Mouse (Mus musculus) myocyte (in vitro differentiated cells): ENCODE results near the gene Rnf220. TPM values are rescaled to one million over a fixed set of nuclear protein-coding genes. Genes with fewer than 3 reads are reported as not detected.
A peak's percentile ranks its signal among the peaks of the same experiment; 100 is the strongest.

Source experiments
- H3K27me3 ChIP-seq: one replicate; pipeline ENCODE4 v1.6.1; 2011; ENCODE audit not compliant: control insufficient read depth, insufficient read depth, insufficient read length
- H3K36me3 ChIP-seq: one replicate; pipeline ENCODE4 v1.6.1; 2011; ENCODE audit not compliant: control insufficient read depth, insufficient read depth
- H3K4me2 ChIP-seq: one replicate; pipeline ENCODE4 v1.6.1; 2011; ENCODE audit warnings: low read depth, control low read depth
- H3K4me3 ChIP-seq: one replicate; pipeline ENCODE4 v1.5.1; 2011; ENCODE audit warnings: mild to moderate bottlenecking, control low read depth, moderate library complexity
- H3K79me2 ChIP-seq: one replicate; pipeline ENCODE4 v1.6.1; 2011; ENCODE audit not compliant: control insufficient read depth, insufficient read depth
- H3ac ChIP-seq: one replicate; pipeline ENCODE4 v1.6.1; 2011; ENCODE audit not compliant: control insufficient read depth, insufficient read length
- CEBPB ChIP-seq: IDR thresholded peaks from 2 replicates; pipeline ENCODE4 v1.6.1; 2011; ENCODE audit warnings: mild to moderate bottlenecking, moderate library complexity; ENCODE audit not compliant: poor library complexity, insufficient read depth, severe bottlenecking
- E2F4 ChIP-seq: IDR thresholded peaks from one replicate; pipeline ENCODE4 v1.6.1; 2011; ENCODE audit warnings: mild to moderate bottlenecking, control low read depth, moderate library complexity; ENCODE audit not compliant: insufficient read depth
- MAX ChIP-seq: IDR thresholded peaks from one replicate; pipeline ENCODE4 v1.6.1; 2011; ENCODE audit warnings: low read depth, mild to moderate bottlenecking, control low read depth
- MYOD1 ChIP-seq, 3 experiments: IDR thresholded peaks; one replicate each; pipeline ENCODE4 v1.6.1; 2011; ENCODE audit warnings: control low read depth in 2 of 3, low read depth in 2 of 3, mild to moderate bottlenecking in 2 of 3, moderate library complexity in 1 of 3; ENCODE audit not compliant: insufficient read length in 2 of 3, control insufficient read depth in 1 of 3
- MYOG ChIP-seq, 3 experiments: IDR thresholded peaks; one replicate each; pipeline ENCODE4 v1.6.1; 2011; ENCODE audit warnings: control low read depth in 2 of 3, low read depth in 2 of 3, mild to moderate bottlenecking in 2 of 3; ENCODE audit not compliant: insufficient read length in 2 of 3, control insufficient read depth in 1 of 3, insufficient read depth in 1 of 3
- POLR2A ChIP-seq: IDR thresholded peaks from one replicate; pipeline ENCODE4 v1.6.1; 2011; ENCODE audit warnings: low read depth, mild to moderate bottlenecking, control low read depth, moderate library complexity; ENCODE audit not compliant: insufficient read length
- POLR2AphosphoS2 ChIP-seq: IDR thresholded peaks from one replicate; pipeline ENCODE4 v1.6.1; 2011; ENCODE audit warnings: low read depth, control low read depth; ENCODE audit not compliant: insufficient read length
- REST ChIP-seq: IDR thresholded peaks from one replicate; pipeline ENCODE4 v1.6.1; 2011; ENCODE audit warnings: mild to moderate bottlenecking, control low read depth, moderate library complexity; ENCODE audit not compliant: insufficient read depth, insufficient read length
- SRF ChIP-seq: IDR thresholded peaks from one replicate; pipeline ENCODE4 v1.6.1; 2011; ENCODE audit warnings: low read depth; ENCODE audit not compliant: control insufficient read depth, insufficient read length
- TCF12 ChIP-seq: IDR thresholded peaks from one replicate; pipeline ENCODE4 v1.6.1; 2011; ENCODE audit warnings: mild to moderate bottlenecking, control low read depth; ENCODE audit not compliant: poor library complexity, insufficient read depth, severe bottlenecking
- TCF3 ChIP-seq: IDR thresholded peaks from one replicate; pipeline ENCODE4 v1.6.1; 2011; ENCODE audit warnings: low read depth, control low read depth; ENCODE audit not compliant: insufficient read length
- USF1 ChIP-seq: IDR thresholded peaks from one replicate; pipeline ENCODE4 v1.6.1; 2011; ENCODE audit warnings: low read depth, mild to moderate bottlenecking, control low read depth, moderate library complexity
- polyA plus RNA-seq: library from polyadenylated mRNA; unstranded; fragments of >200 nt; fragmentation: generic; extraction: Trizol; gene quantifications from one replicate; pipeline ENCODE4 v1.2.1, GENCODE M21; 2012; ENCODE audit warnings: missing spikeins

Gene Rnf220
- polyA plus RNA-seq, 1 experiment: 60.4 TPM

GRCm38 (mm10) chr4:117473985-117474354 is 22.9 kb downstream of the Rnf220 start:
- H3K36me3 ChIP-seq: no peaks in the 10 kb centered on the region
- TF ChIP-seq E2F4 (no peak), MYOD1 (IDR thresholded peaks at IDR 0.05; ENCODE audit: control insufficient read depth in 1 of 3, insufficient read length in 2 of 3, low read depth in 2 of 3) (no peak), REST (no peak), CEBPB (no peak), USF1 (no peak), TCF12 (no peak), MYOG (IDR thresholded peaks at IDR 0.05; ENCODE audit: control insufficient read depth in 1 of 3, insufficient read depth in 1 of 3, insufficient read length in 2 of 3, low read depth in 2 of 3) (no peak), TCF3 (no peak), SRF (no peak), POLR2AphosphoS2 (no peak), POLR2A (no peak), MAX (no peak)
- H3ac ChIP-seq: no peak overlapping the region
- H3K27me3 ChIP-seq: peaks cover 51% of the 10 kb centered on the region
- no peak overlapping the region for H3K4me3 ChIP-seq
- H3K79me2 ChIP-seq: no peaks in the 10 kb centered on the region
- no peak overlapping the region for H3K4me2 ChIP-seq

GRCm38 (mm10) chr4:117473291-117473984 is 23.4 kb downstream of the Rnf220 start:
- H3K36me3 ChIP-seq: no peaks in the 10 kb centered on the region
- H3ac ChIP-seq: no peak overlapping the region
- no peak overlapping the region for H3K4me3 ChIP-seq
- TF ChIP-seq E2F4 (no peak), POLR2A (no peak), MYOD1 (IDR thresholded peaks at IDR 0.05; ENCODE audit: control insufficient read depth in 1 of 3, insufficient read length in 2 of 3, low read depth in 2 of 3) (no peak), CEBPB (no peak), MYOG (IDR thresholded peaks at IDR 0.05; ENCODE audit: control insufficient read depth in 1 of 3, insufficient read depth in 1 of 3, insufficient read length in 2 of 3, low read depth in 2 of 3) (no peak), SRF (no peak), POLR2AphosphoS2 (no peak), TCF12 (no peak), REST (no peak), MAX (no peak), TCF3 (no peak), USF1 (no peak)
- peaks cover 46% of the 10 kb centered on the region for H3K27me3 ChIP-seq
- peak overlapping the region; percentile 18 for H3K4me2 ChIP-seq
- no peaks in the 10 kb centered on the region for H3K79me2 ChIP-seq

- Histone ChIP-seq H3K79me2 (no peaks in the 10 kb centered on the region), H3K4me2 (no peak overlapping the region), H3K27me3 (peaks cover 17% of the 10 kb centered on the region), H3ac (no peak overlapping the region), H3K4me3 (no peak overlapping the region), H3K36me3 (no peaks in the 10 kb centered on the region)
- TF ChIP-seq TCF12: no peak
- TF ChIP-seq MAX: no peak
- no peak for TF ChIP-seq POLR2A
- TF ChIP-seq MYOG (IDR thresholded peaks at IDR 0.05; ENCODE audit: control insufficient read depth in 1 of 3, insufficient read depth in 1 of 3, insufficient read length in 2 of 3, low read depth in 2 of 3): no peak
- no peak for TF ChIP-seq POLR2AphosphoS2
- no peak for TF ChIP-seq USF1
- TF ChIP-seq CEBPB: no peak
- no peak for TF ChIP-seq TCF3
- no peak for TF ChIP-seq MYOD1 (IDR thresholded peaks at IDR 0.05; ENCODE audit: control insufficient read depth in 1 of 3, insufficient read length in 2 of 3, low read depth in 2 of 3)
- TF ChIP-seq SRF: no peak
- TF ChIP-seq REST: no peak
- no peak for TF ChIP-seq E2F4
Observed at GRCm38 (mm10) chr4:117469471-117469870, 27.4 kb downstream of the Rnf220 start.

GRCm38 (mm10) chr4:117467936-117468335 is 28.9 kb downstream of the Rnf220 start:
- H3ac ChIP-seq: no peak overlapping the region
- peaks cover 7% of the 10 kb centered on the region for H3K27me3 ChIP-seq
- TF ChIP-seq CEBPB (no peak), REST (no peak), SRF (no peak), TCF3 (no peak), MAX (no peak), USF1 (no peak), E2F4 (no peak)
- H3K79me2 ChIP-seq: no peaks in the 10 kb centered on the region
- no peaks in the 10 kb centered on the region for H3K36me3 ChIP-seq
- no peak overlapping the region for H3K4me2 ChIP-seq
- H3K4me3 ChIP-seq: no peak overlapping the region

GRCm38 (mm10) chr4:117449151-117449550 is 47.7 kb downstream of the Rnf220 start:
- Histone ChIP-seq H3K27me3 (peaks cover 38% of the 10 kb centered on the region), H3K4me2 (no peak overlapping the region), H3K4me3 (no peak overlapping the region), H3K36me3 (no peaks in the 10 kb centered on the region), H3K79me2 (no peaks in the 10 kb centered on the region), H3ac (no peak overlapping the region)
- TF ChIP-seq REST (no peak), MYOG (IDR thresholded peaks at IDR 0.05; ENCODE audit: control insufficient read depth in 1 of 3, insufficient read depth in 1 of 3, insufficient read length in 2 of 3, low read depth in 2 of 3) (no peak), SRF (no peak), POLR2A (no peak), CEBPB (no peak), TCF12 (no peak), TCF3 (no peak), MYOD1 (IDR thresholded peaks at IDR 0.05; ENCODE audit: control insufficient read depth in 1 of 3, insufficient read length in 2 of 3, low read depth in 2 of 3) (no peak), POLR2AphosphoS2 (no peak), MAX (no peak), E2F4 (no peak)
